Mouse (Mus musculus): ENCODE data around the gene Dab2.

DNA sequence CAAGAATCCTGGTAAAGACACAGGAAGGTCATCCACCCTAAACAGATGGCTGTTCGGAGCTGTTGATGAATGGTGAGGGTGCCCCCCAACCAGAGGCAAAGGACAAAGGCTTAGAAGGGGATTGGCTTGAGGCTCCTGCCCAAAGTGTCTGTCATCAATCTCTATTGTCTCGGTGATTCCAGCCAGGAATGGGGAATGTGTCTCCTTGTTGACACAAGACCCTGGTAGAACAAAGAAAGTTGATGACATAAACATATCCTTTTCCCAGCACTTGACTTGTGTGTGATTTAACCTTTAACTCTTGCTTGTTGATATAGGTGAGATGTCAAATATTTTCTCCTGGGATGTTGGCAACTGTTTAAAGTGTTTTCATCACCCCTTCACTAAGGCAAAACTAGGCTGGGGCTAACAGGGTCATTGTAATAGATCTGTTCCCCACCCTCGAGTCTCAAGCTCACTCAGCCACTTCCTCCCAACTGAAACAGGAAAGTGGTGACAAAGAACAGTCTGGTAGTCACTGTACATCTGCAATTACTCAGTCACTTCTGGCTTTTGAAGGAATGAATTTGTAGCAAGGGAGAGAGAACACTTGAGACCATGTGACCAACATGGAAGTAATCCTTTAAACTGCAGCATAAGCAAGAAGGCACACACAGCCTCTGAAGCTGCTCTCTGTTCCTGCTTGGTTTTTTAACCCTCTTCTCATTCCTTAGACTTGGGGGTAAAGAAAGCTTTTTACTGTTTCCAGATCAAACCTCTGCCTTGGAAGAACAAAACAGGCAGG is 39.4 kb upstream of the Dab2 start:
- TF ChIP-seq POLR2A (IDR thresholded peaks at IDR 0.05; ENCODE audit: extremely low read depth, insufficient read depth, low read length) (no peak), CTCF (IDR thresholded peaks at IDR 0.05; ENCODE audit: low read depth, low read length) (no peak)

All from liver, adult 2 months (tissue).